Mouse (Mus musculus): ENCODE data around the gene Dph3.

- TF ChIP-seq POLR2A (IDR thresholded peaks at IDR 0.05; ENCODE audit: control insufficient read depth, low read depth, low read length), result no peak
- no peak for TF ChIP-seq CTCF (IDR thresholded peaks at IDR 0.05; ENCODE audit: control insufficient read depth, insufficient read depth, insufficient replicate concordance, low read depth, low read length)
These were observed 47.8 kb downstream of the Dph3 start for GRCm38 (mm10) chr14:32037661-32038252.

All from testis, adult 2 months (tissue).